Mouse (Mus musculus) T-helper 17 cell (primary cell): ENCODE measurements around the gene Fam229a.

ENCODE experiments used
- in situ Hi-C, 2 experiments: fragments of 300-600 bp; cut with MboI, MseI; formaldehyde crosslinking; loops; 1 replicate in 1 of 2; 2 replicates in 1 of 2; pipeline ENCODE4 v1.15.1; 2025; ENCODE audit warnings: high pct_unique_total_duplicates in 2 of 2

The Fam229a gene

GRCm38 (mm10) chr4:129490972-129491880 is at the start of gene Fam229a, which contains the start of gene Tssk3:
Fam229a (plus strand) TSS chr4:129491190.
Tssk3 (minus strand) TSS chr4:129491022.
- in situ Hi-C loops: loop anchor here in 1 of 2 experiments (10.0 kb wide), 1 partner anchor 564 kb away; no protein-coding TSS in a partner anchor

- in situ Hi-C loops: no loop called here
Measured at GRCm38 (mm10) chr4:129447360-129447759, 43.6 kb upstream of the Fam229a start.

GRCm38 (mm10) chr4:129447778-129448563 is 43.0 kb upstream of the Fam229a start:
- in situ Hi-C loops: no loop called here

- in situ Hi-C loops: no loop called here
Measured at GRCm38 (mm10) chr4:129448713-129449112, 42.3 kb upstream of the Fam229a start.

- in situ Hi-C loops: no loop called here
Measured at GRCm38 (mm10) chr4:129450851-129451250, 40.1 kb upstream of the Fam229a start.

GRCm38 (mm10) chr4:129451471-129452169 is 39.4 kb upstream of the Fam229a start:
- in situ Hi-C loops: no loop called here

- in situ Hi-C loops: loop anchor here (5.0 kb wide), 1 partner anchor 103 kb away; no protein-coding TSS in a partner anchor
Measured at GRCm38 (mm10) chr4:129455265-129455664, 35.7 kb upstream of the Fam229a start.

- in situ Hi-C loops: loop anchor here (5.0 kb wide), 1 partner anchor 104 kb away; no protein-coding TSS in a partner anchor
Measured at GRCm38 (mm10) chr4:129456126-129456525, 34.9 kb upstream of the Fam229a start.

GRCm38 (mm10) chr4:129457311-129457710 is 33.7 kb upstream of the Fam229a start:
- in situ Hi-C loops: loop anchor here (5.0 kb wide), 1 partner anchor 105 kb away; no protein-coding TSS in a partner anchor

- in situ Hi-C loops: loop anchor here (5.0 kb wide), 1 partner anchor 107 kb away; no protein-coding TSS in a partner anchor
Measured at GRCm38 (mm10) chr4:129459726-129460125, 31.3 kb upstream of the Fam229a start.

GRCm38 (mm10) chr4:129460827-129461182 is 30.2 kb upstream of the Fam229a start:
- in situ Hi-C loops: no loop called here

- in situ Hi-C loops: no loop called here
Measured at GRCm38 (mm10) chr4:129461183-129461960, 29.6 kb upstream of the Fam229a start, which contains the start of gene Bsdc1. Bsdc1 (plus strand) TSS chr4:129461581.

GRCm38 (mm10) chr4:129462118-129462517 is 28.9 kb upstream of the Fam229a start:
- in situ Hi-C loops: no loop called here

GRCm38 (mm10) chr4:129463097-129464059 is 27.6 kb upstream of the Fam229a start:
- in situ Hi-C loops: no loop called here

GRCm38 (mm10) chr4:129464286-129464815 is 26.6 kb upstream of the Fam229a start:
- in situ Hi-C loops: no loop called here

GRCm38 (mm10) chr4:129476047-129476446 is 14.9 kb upstream of the Fam229a start:
- in situ Hi-C loops: no loop called here

GRCm38 (mm10) chr4:129479863-129480262 is 11.1 kb upstream of the Fam229a start:
- in situ Hi-C loops: no loop called here

GRCm38 (mm10) chr4:129481090-129481489 is 9.9 kb upstream of the Fam229a start:
- in situ Hi-C loops: no loop called here

GRCm38 (mm10) chr4:129494681-129495080 is 3.7 kb downstream of the Fam229a start:
- in situ Hi-C loops: loop anchor here in 1 of 2 experiments (10.0 kb wide), 1 partner anchor 560 kb away; no protein-coding TSS in a partner anchor
